Mouse (Mus musculus): Measurements from ENCODE around the gene Sntg2. TPM values are rescaled to one million over a fixed set of nuclear protein-coding genes. Genes with fewer than 3 reads are reported as not detected.

Gene Sntg2
- polyA plus RNA-seq, 1 experiment: 0.84 TPM

GRCm38 (mm10) chr12:30228004-30228403 lies 145.2 kb downstream of the Sntg2 start:
- Histone ChIP-seq H3K27me3 (ENCODE audit: control insufficient read depth, insufficient read depth, low read length) (no peaks in the 10 kb centered on the region), H3K4me3 (ENCODE audit: control insufficient read depth, low read depth, low read length) (no peak overlapping the region), H3K4me1 (ENCODE audit: control insufficient read depth, insufficient read depth, low read length) (no peaks in the 10 kb centered on the region), H3K36me3 (ENCODE audit: control insufficient read depth, insufficient read depth, low read length) (no peaks in the 10 kb centered on the region), H3K27ac (ENCODE audit: control insufficient read depth, insufficient read depth, low read depth, low read length) (no peak overlapping the region)
- TF ChIP-seq POLR2A (IDR thresholded peaks at IDR 0.05; ENCODE audit: control insufficient read depth, low read depth, low read length): no peak
- TF ChIP-seq CTCF (IDR thresholded peaks at IDR 0.05; ENCODE audit: control insufficient read depth, insufficient read depth, insufficient replicate concordance, low read depth, low read length): no peak

DNA sequence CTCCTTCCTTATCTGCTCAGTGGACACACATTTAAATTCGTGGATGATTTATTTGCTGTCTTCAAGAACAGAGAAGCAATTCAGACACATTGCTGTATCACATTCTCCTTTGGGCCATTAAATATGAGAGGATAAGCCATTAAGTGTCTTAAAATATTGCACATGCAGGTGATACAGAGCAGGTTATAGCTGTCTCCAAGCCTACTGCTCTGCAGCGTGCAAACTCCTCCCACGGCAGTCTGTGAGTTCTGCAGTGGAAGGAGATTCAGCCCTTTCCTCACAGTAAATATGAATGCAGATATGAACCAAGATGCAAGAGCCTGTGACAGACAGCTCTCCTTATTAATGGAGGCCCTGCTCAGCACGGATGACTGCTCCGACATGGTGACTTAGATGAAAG lies 146.9 kb downstream of the Sntg2 start:
- H3K27ac ChIP-seq (ENCODE audit: control insufficient read depth, insufficient read depth, low read depth, low read length): no peak overlapping the region
- H3K36me3 ChIP-seq (ENCODE audit: control insufficient read depth, insufficient read depth, low read length): no peaks in the 10 kb centered on the region
- no peaks in the 10 kb centered on the region for H3K4me1 ChIP-seq (ENCODE audit: control insufficient read depth, insufficient read depth, low read length)
- H3K4me3 ChIP-seq (ENCODE audit: control insufficient read depth, low read depth, low read length): no peak overlapping the region
- no peaks in the 10 kb centered on the region for H3K27me3 ChIP-seq (ENCODE audit: control insufficient read depth, insufficient read depth, low read length)
- no peak for TF ChIP-seq POLR2A (IDR thresholded peaks at IDR 0.05; ENCODE audit: control insufficient read depth, low read depth, low read length)
- no peak for TF ChIP-seq CTCF (IDR thresholded peaks at IDR 0.05; ENCODE audit: control insufficient read depth, insufficient read depth, insufficient replicate concordance, low read depth, low read length)

- TF ChIP-seq POLR2A (IDR thresholded peaks at IDR 0.05; ENCODE audit: control insufficient read depth, low read depth, low read length) (no peak), CTCF (IDR thresholded peaks at IDR 0.05; ENCODE audit: control insufficient read depth, insufficient read depth, insufficient replicate concordance, low read depth, low read length) (no peak)
- Histone ChIP-seq H3K27me3 (ENCODE audit: control insufficient read depth, insufficient read depth, low read length) (no peaks in the 10 kb centered on the region), H3K4me1 (ENCODE audit: control insufficient read depth, insufficient read depth, low read length) (no peaks in the 10 kb centered on the region), H3K27ac (ENCODE audit: control insufficient read depth, insufficient read depth, low read depth, low read length) (no peak overlapping the region), H3K4me3 (ENCODE audit: control insufficient read depth, low read depth, low read length) (no peak overlapping the region), H3K36me3 (ENCODE audit: control insufficient read depth, insufficient read depth, low read length) (no peaks in the 10 kb centered on the region)
Measured at GRCm38 (mm10) chr12:30216762-30217441, 156.3 kb downstream of the Sntg2 start.

GRCm38 (mm10) chr12:30214761-30215160 lies 158.4 kb downstream of the Sntg2 start:
- no peak overlapping the region for H3K27ac ChIP-seq (ENCODE audit: control insufficient read depth, insufficient read depth, low read depth, low read length)
- TF ChIP-seq POLR2A (IDR thresholded peaks at IDR 0.05; ENCODE audit: control insufficient read depth, low read depth, low read length) (no peak), CTCF (IDR thresholded peaks at IDR 0.05; ENCODE audit: control insufficient read depth, insufficient read depth, insufficient replicate concordance, low read depth, low read length) (no peak)
- H3K36me3 ChIP-seq (ENCODE audit: control insufficient read depth, insufficient read depth, low read length): no peaks in the 10 kb centered on the region
- no peaks in the 10 kb centered on the region for H3K4me1 ChIP-seq (ENCODE audit: control insufficient read depth, insufficient read depth, low read length)
- H3K4me3 ChIP-seq (ENCODE audit: control insufficient read depth, low read depth, low read length): no peak overlapping the region
- H3K27me3 ChIP-seq (ENCODE audit: control insufficient read depth, insufficient read depth, low read length): no peaks in the 10 kb centered on the region

DNA sequence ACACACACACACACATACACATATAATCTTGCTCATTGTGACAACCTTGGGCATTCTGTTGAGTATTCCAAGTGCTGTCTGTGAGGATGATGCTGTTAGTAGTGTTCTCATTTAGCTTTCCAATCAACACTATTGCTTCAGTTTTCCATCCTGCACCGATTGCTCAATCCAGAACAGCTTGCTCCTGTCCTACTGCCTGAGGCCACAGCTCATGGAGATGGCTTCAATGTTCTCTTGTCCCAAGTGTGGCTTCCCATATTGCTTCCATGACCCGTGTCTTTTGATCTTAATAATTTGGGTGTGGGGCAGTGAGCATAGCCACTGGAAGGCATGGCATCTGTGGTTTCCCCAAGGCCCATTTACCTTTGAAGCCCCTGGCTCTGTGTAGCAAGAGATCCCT lies 162.8 kb downstream of the Sntg2 start:
- no peak overlapping the region for H3K4me3 ChIP-seq (ENCODE audit: control insufficient read depth, low read depth, low read length)
- no peak overlapping the region for H3K27ac ChIP-seq (ENCODE audit: control insufficient read depth, insufficient read depth, low read depth, low read length)
- H3K27me3 ChIP-seq (ENCODE audit: control insufficient read depth, insufficient read depth, low read length): no peaks in the 10 kb centered on the region
- no peaks in the 10 kb centered on the region for H3K36me3 ChIP-seq (ENCODE audit: control insufficient read depth, insufficient read depth, low read length)
- TF ChIP-seq CTCF (IDR thresholded peaks at IDR 0.05; ENCODE audit: control insufficient read depth, insufficient read depth, insufficient replicate concordance, low read depth, low read length) (no peak), POLR2A (IDR thresholded peaks at IDR 0.05; ENCODE audit: control insufficient read depth, low read depth, low read length) (no peak)
- no peaks in the 10 kb centered on the region for H3K4me1 ChIP-seq (ENCODE audit: control insufficient read depth, insufficient read depth, low read length)

DNA sequence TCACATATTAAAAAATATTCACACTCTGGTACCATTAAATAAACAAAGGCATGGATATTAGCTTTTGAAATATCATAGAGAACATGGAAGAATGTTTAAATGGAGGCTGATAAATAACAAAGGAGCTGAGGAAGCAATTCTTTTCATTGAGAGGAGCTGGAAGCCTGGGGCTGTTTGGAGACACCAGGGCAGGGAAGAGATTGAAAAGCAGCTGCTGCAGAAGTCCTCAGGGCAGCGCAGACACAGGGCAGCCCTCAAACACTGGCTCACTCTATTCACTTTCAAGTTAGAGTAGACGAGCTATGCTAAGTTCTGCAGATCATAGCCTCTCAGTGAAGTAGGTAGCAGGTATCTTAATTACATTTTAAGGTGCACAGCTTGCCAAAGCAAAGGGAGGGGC lies 164.6 kb downstream of the Sntg2 start:
- Histone ChIP-seq H3K27me3 (ENCODE audit: control insufficient read depth, insufficient read depth, low read length) (no peaks in the 10 kb centered on the region), H3K36me3 (ENCODE audit: control insufficient read depth, insufficient read depth, low read length) (no peaks in the 10 kb centered on the region), H3K4me1 (ENCODE audit: control insufficient read depth, insufficient read depth, low read length) (no peaks in the 10 kb centered on the region), H3K27ac (ENCODE audit: control insufficient read depth, insufficient read depth, low read depth, low read length) (no peak overlapping the region), H3K4me3 (ENCODE audit: control insufficient read depth, low read depth, low read length) (no peak overlapping the region)
- TF ChIP-seq CTCF (IDR thresholded peaks at IDR 0.05; ENCODE audit: control insufficient read depth, insufficient read depth, insufficient replicate concordance, low read depth, low read length) (no peak), POLR2A (IDR thresholded peaks at IDR 0.05; ENCODE audit: control insufficient read depth, low read depth, low read length) (no peak)

GRCm38 (mm10) chr12:30208087-30208486 lies 165.1 kb downstream of the Sntg2 start:
- no peaks in the 10 kb centered on the region for H3K4me1 ChIP-seq (ENCODE audit: control insufficient read depth, insufficient read depth, low read length)
- TF ChIP-seq POLR2A (IDR thresholded peaks at IDR 0.05; ENCODE audit: control insufficient read depth, low read depth, low read length) (no peak), CTCF (IDR thresholded peaks at IDR 0.05; ENCODE audit: control insufficient read depth, insufficient read depth, insufficient replicate concordance, low read depth, low read length) (no peak)
- H3K4me3 ChIP-seq (ENCODE audit: control insufficient read depth, low read depth, low read length): no peak overlapping the region
- no peaks in the 10 kb centered on the region for H3K36me3 ChIP-seq (ENCODE audit: control insufficient read depth, insufficient read depth, low read length)
- no peaks in the 10 kb centered on the region for H3K27me3 ChIP-seq (ENCODE audit: control insufficient read depth, insufficient read depth, low read length)
- no peak overlapping the region for H3K27ac ChIP-seq (ENCODE audit: control insufficient read depth, insufficient read depth, low read depth, low read length)
